Mouse (Mus musculus): ENCODE measurements around the gene Dpf2. TPM values are rescaled to one million over a fixed set of nuclear protein-coding genes. Genes with fewer than 3 reads are reported as not detected.

Gene Dpf2
- total and polyA plus RNA-seq, 2 experiments from 2014 or later = 69.5 to 77.4 TPM

GRCm38 (mm10) chr19:5848032-5848825, 64.6 kb downstream of the Dpf2 start:
- H3K36me3 ChIP-seq (ENCODE audit: insufficient read depth, low read length) = peaks cover 17% of the 10 kb centered on the region; the same call in 1 of the 2 replicates
- ATAC-seq (no peak), DNase-seq (ENCODE audit: low spot score) (peak; percentile 63)
- H3K4me1 ChIP-seq (ENCODE audit: insufficient read depth, low read length) = peaks cover 30% of the 10 kb centered on the region
- no peaks in the 10 kb centered on the region for H3K27me3 ChIP-seq (ENCODE audit: insufficient read depth, low read length)
- no peak for TF ChIP-seq CTCF (IDR thresholded peaks at IDR 0.05; ENCODE audit: low read depth)
- no peak overlapping the region for H3K4me3 ChIP-seq (ENCODE audit: low read length)
- no peaks in the 10 kb centered on the region for H3K9me3 ChIP-seq (ENCODE audit: low read length)
- H3K27ac ChIP-seq = peak overlapping the region; percentile 95
- 43% methylated on average over 14 of the region's 14 CpGs for WGBS
- H3K4me2 ChIP-seq (ENCODE audit: low read depth, low read length) = peak overlapping the region; percentile 60
- H3K9ac ChIP-seq (replicated peaks; ENCODE audit: low read length) = peak overlapping the region; percentile 40; the same call in 1 of the 2 replicates

GRCm38 (mm10) chr19:5847306-5847796, 65.5 kb downstream of the Dpf2 start:
- H3K4me2 ChIP-seq (ENCODE audit: low read depth, low read length) = peak overlapping the region; percentile 60
- H3K27ac ChIP-seq = peak overlapping the region; percentile 95
- 30% methylated on average over 4 of the region's 4 CpGs for WGBS
- H3K9me3 ChIP-seq (ENCODE audit: low read length) = no peaks in the 10 kb centered on the region
- peaks cover 35% of the 10 kb centered on the region for H3K4me1 ChIP-seq (ENCODE audit: insufficient read depth, low read length)
- peaks cover 9% of the 10 kb centered on the region; the same call in 1 of the 2 replicates for H3K36me3 ChIP-seq (ENCODE audit: insufficient read depth, low read length)
- DNase-seq (ENCODE audit: low spot score) (no peak), ATAC-seq (no peak)
- H3K9ac ChIP-seq (replicated peaks; ENCODE audit: low read length) = peak overlapping the region; percentile 40; the same call in 1 of the 2 replicates
- no peak for TF ChIP-seq CTCF (IDR thresholded peaks at IDR 0.05; ENCODE audit: low read depth)
- H3K4me3 ChIP-seq (ENCODE audit: low read length) = no peak overlapping the region
- H3K27me3 ChIP-seq (ENCODE audit: insufficient read depth, low read length) = no peaks in the 10 kb centered on the region

GRCm38 (mm10) chr19:5846557-5847305, 66.1 kb downstream of the Dpf2 start:
- Histone ChIP-seq H3K36me3 (ENCODE audit: insufficient read depth, low read length) (peaks cover 3% of the 10 kb centered on the region; the same call in 1 of the 2 replicates), H3K9me3 (ENCODE audit: low read length) (no peaks in the 10 kb centered on the region), H3K9ac (replicated peaks; ENCODE audit: low read length) (peak overlapping the region; percentile 40), H3K27ac (peak overlapping the region; percentile 95), H3K4me2 (ENCODE audit: low read depth, low read length) (peak overlapping the region; percentile 60), H3K4me3 (ENCODE audit: low read length) (peak overlapping the region; percentile 21), H3K27me3 (ENCODE audit: insufficient read depth, low read length) (no peaks in the 10 kb centered on the region), H3K4me1 (ENCODE audit: insufficient read depth, low read length) (peaks cover 38% of the 10 kb centered on the region)
- no peak for TF ChIP-seq CTCF (IDR thresholded peaks at IDR 0.05; ENCODE audit: low read depth)
- WGBS = 0% methylated on average over 16 of the region's 16 CpGs
- ATAC-seq = peak; percentile 92
- peak; percentile 93 for DNase-seq (ENCODE audit: low spot score)

Other genes starting within 250 kb of the Dpf2 start
Only the 30 nearest of the 31 such genes appear.
- 20.6 and 20.7 TPM in 2 replicates for gene Map3k11, start 224.3 kb downstream of the Dpf2 start, total RNA-seq (2014; rRNA removed)
- 10.0 and 10.7 TPM in 2 replicates for gene Map3k11, start 224.3 kb downstream of the Dpf2 start, polyA plus RNA-seq (2015; fragmentation: Nextera tagmentation; extraction: Ambion mirVana)
- 75.1 and 97.0 TPM in 2 replicates for gene Pcnx3, start 224.1 kb downstream of the Dpf2 start, total RNA-seq (2014; rRNA removed)
- gene Pcnx3, start 224.1 kb downstream of the Dpf2 start, polyA plus RNA-seq (2015; fragmentation: Nextera tagmentation; extraction: Ambion mirVana) = 16.8 and 17.2 TPM in 2 replicates
- gene Kcnk7, start 208.6 kb downstream of the Dpf2 start, total RNA-seq (2014; rRNA removed) = not detected in 2 replicates
- gene Kcnk7, start 208.6 kb downstream of the Dpf2 start, polyA plus RNA-seq (2015; fragmentation: Nextera tagmentation; extraction: Ambion mirVana) = 0.19 and 0.61 TPM in 2 replicates
- gene Ehbp1l1, start 186.7 kb downstream of the Dpf2 start, total RNA-seq (2014; rRNA removed) = 16.6 and 19.7 TPM in 2 replicates
- 40.0 and 43.0 TPM in 2 replicates for gene Ehbp1l1, start 186.7 kb downstream of the Dpf2 start, polyA plus RNA-seq (2015; fragmentation: Nextera tagmentation; extraction: Ambion mirVana)
- gene Fam89b, start 183.4 kb downstream of the Dpf2 start, total RNA-seq (2014; rRNA removed) = 177 and 188 TPM in 2 replicates
- gene Fam89b, start 183.4 kb downstream of the Dpf2 start, polyA plus RNA-seq (2015; fragmentation: Nextera tagmentation; extraction: Ambion mirVana) = 131 and 140 TPM in 2 replicates
- gene Ltbp3, start 172.1 kb downstream of the Dpf2 start, total RNA-seq (2014; rRNA removed) = 43.0 and 50.2 TPM in 2 replicates
- 14.0 and 14.4 TPM in 2 replicates for gene Ltbp3, start 172.1 kb downstream of the Dpf2 start, polyA plus RNA-seq (2015; fragmentation: Nextera tagmentation; extraction: Ambion mirVana)
- 84.1 and 96.6 TPM in 2 replicates for gene Scyl1, start 141.6 kb downstream of the Dpf2 start, total RNA-seq (2014; rRNA removed)
- gene Scyl1, start 141.6 kb downstream of the Dpf2 start, polyA plus RNA-seq (2015; fragmentation: Nextera tagmentation; extraction: Ambion mirVana) = 73.3 and 76.2 TPM in 2 replicates
- gene Frmd8, start 37.7 kb downstream of the Dpf2 start, total RNA-seq (2014; rRNA removed) = 19.8 and 43.2 TPM in 2 replicates
- gene Frmd8, start 37.7 kb downstream of the Dpf2 start, polyA plus RNA-seq (2015; fragmentation: Nextera tagmentation; extraction: Ambion mirVana) = 12.5 and 13.7 TPM in 2 replicates
- 2.1 and 6.0 TPM in 2 replicates for gene Slc25a45, start 35.2 kb downstream of the Dpf2 start, total RNA-seq (2014; rRNA removed)
- 1.8 and 2.8 TPM in 2 replicates for gene Slc25a45, start 35.2 kb downstream of the Dpf2 start, polyA plus RNA-seq (2015; fragmentation: Nextera tagmentation; extraction: Ambion mirVana)
- 7.5 and 10.1 TPM in 2 replicates for gene Tigd3, start 18.9 kb downstream of the Dpf2 start, total RNA-seq (2014; rRNA removed)
- 7.1 and 7.5 TPM in 2 replicates for gene Tigd3, start 18.9 kb downstream of the Dpf2 start, polyA plus RNA-seq (2015; fragmentation: Nextera tagmentation; extraction: Ambion mirVana)
- gene Cdc42ep2, start 11.8 kb upstream of the Dpf2 start, total RNA-seq (2014; rRNA removed) = 22.0 and 28.0 TPM in 2 replicates
- 17.4 and 18.0 TPM in 2 replicates for gene Cdc42ep2, start 11.8 kb upstream of the Dpf2 start, polyA plus RNA-seq (2015; fragmentation: Nextera tagmentation; extraction: Ambion mirVana)
- 23.4 and 28.9 TPM in 2 replicates for gene Pola2, start 51.2 kb upstream of the Dpf2 start, total RNA-seq (2014; rRNA removed)
- 19.5 and 21.5 TPM in 2 replicates for gene Pola2, start 51.2 kb upstream of the Dpf2 start, polyA plus RNA-seq (2015; fragmentation: Nextera tagmentation; extraction: Ambion mirVana)
- not detected in 2 replicates for gene Slc22a20, start 73.1 kb upstream of the Dpf2 start, total RNA-seq (2014; rRNA removed)
- not detected in 2 replicates for gene Slc22a20, start 73.1 kb upstream of the Dpf2 start, polyA plus RNA-seq (2015; fragmentation: Nextera tagmentation; extraction: Ambion mirVana)
- 13.6 and 15.7 TPM in 2 replicates for gene Capn1, start 102.9 kb upstream of the Dpf2 start, total RNA-seq (2014; rRNA removed)
- gene Capn1, start 102.9 kb upstream of the Dpf2 start, polyA plus RNA-seq (2015; fragmentation: Nextera tagmentation; extraction: Ambion mirVana) = 4.6 and 4.8 TPM in 2 replicates
- gene Syvn1, start 133.6 kb upstream of the Dpf2 start, total RNA-seq (2014; rRNA removed) = 27.6 and 34.1 TPM in 2 replicates
- gene Syvn1, start 133.6 kb upstream of the Dpf2 start, polyA plus RNA-seq (2015; fragmentation: Nextera tagmentation; extraction: Ambion mirVana) = 26.8 and 29.8 TPM in 2 replicates
- 34.4 and 36.2 TPM in 2 replicates for gene Mrpl49, start 144.8 kb upstream of the Dpf2 start, total RNA-seq (2014; rRNA removed)
- gene Mrpl49, start 144.8 kb upstream of the Dpf2 start, polyA plus RNA-seq (2015; fragmentation: Nextera tagmentation; extraction: Ambion mirVana) = 52.4 and 54.9 TPM in 2 replicates
- gene Fau, start 144.8 kb upstream of the Dpf2 start, total RNA-seq (2014; rRNA removed) = 558 and 787 TPM in 2 replicates
- gene Fau, start 144.8 kb upstream of the Dpf2 start, polyA plus RNA-seq (2015; fragmentation: Nextera tagmentation; extraction: Ambion mirVana) = 668 TPM in 2 replicates
- gene Znhit2, start 148.2 kb upstream of the Dpf2 start, total RNA-seq (2014; rRNA removed) = 76.0 and 97.3 TPM in 2 replicates
- 43.2 and 46.3 TPM in 2 replicates for gene Znhit2, start 148.2 kb upstream of the Dpf2 start, polyA plus RNA-seq (2015; fragmentation: Nextera tagmentation; extraction: Ambion mirVana)
- 122 and 123 TPM in 2 replicates for gene Tm7sf2, start 155.4 kb upstream of the Dpf2 start, total RNA-seq (2014; rRNA removed)
- gene Tm7sf2, start 155.4 kb upstream of the Dpf2 start, polyA plus RNA-seq (2015; fragmentation: Nextera tagmentation; extraction: Ambion mirVana) = 57.7 and 64.2 TPM in 2 replicates
- gene Vps51, start 164.2 kb upstream of the Dpf2 start, total RNA-seq (2014; rRNA removed) = 100.0 and 102 TPM in 2 replicates
- gene Vps51, start 164.2 kb upstream of the Dpf2 start, polyA plus RNA-seq (2015; fragmentation: Nextera tagmentation; extraction: Ambion mirVana) = 91.2 and 92.2 TPM in 2 replicates
- not detected in 2 replicates for gene Tmem262, start 167.0 kb upstream of the Dpf2 start, total RNA-seq (2014; rRNA removed)
- not detected in 2 replicates for gene Tmem262, start 167.0 kb upstream of the Dpf2 start, polyA plus RNA-seq (2015; fragmentation: Nextera tagmentation; extraction: Ambion mirVana)
- 0.37 and 0.86 TPM in 2 replicates for gene Gm28374, start 169.2 kb upstream of the Dpf2 start, total RNA-seq (2014; rRNA removed)
- 0.24 and 1.1 TPM in 2 replicates for gene Gm28374, start 169.2 kb upstream of the Dpf2 start, polyA plus RNA-seq (2015; fragmentation: Nextera tagmentation; extraction: Ambion mirVana)
- 76.9 and 88.2 TPM in 2 replicates for gene Zfpl1, start 171.9 kb upstream of the Dpf2 start, total RNA-seq (2014; rRNA removed)
- gene Zfpl1, start 171.9 kb upstream of the Dpf2 start, polyA plus RNA-seq (2015; fragmentation: Nextera tagmentation; extraction: Ambion mirVana) = 83.9 and 88.2 TPM in 2 replicates
- 6.3 and 7.4 TPM in 2 replicates for gene Cdca5, start 172.0 kb upstream of the Dpf2 start, total RNA-seq (2014; rRNA removed)
- 6.1 and 7.4 TPM in 2 replicates for gene Cdca5, start 172.0 kb upstream of the Dpf2 start, polyA plus RNA-seq (2015; fragmentation: Nextera tagmentation; extraction: Ambion mirVana)
- gene AC131692.1, start 181.4 kb upstream of the Dpf2 start, total RNA-seq (2014; rRNA removed) = not detected in 2 replicates
- not detected in 2 replicates for gene AC131692.1, start 181.4 kb upstream of the Dpf2 start, polyA plus RNA-seq (2015; fragmentation: Nextera tagmentation; extraction: Ambion mirVana)
- 0.40 and 0.89 TPM in 2 replicates for gene Naaladl1, start 192.8 kb upstream of the Dpf2 start, total RNA-seq (2014; rRNA removed)
- 0.36 and 0.43 TPM in 2 replicates for gene Naaladl1, start 192.8 kb upstream of the Dpf2 start, polyA plus RNA-seq (2015; fragmentation: Nextera tagmentation; extraction: Ambion mirVana)
- gene Sac3d1, start 205.6 kb upstream of the Dpf2 start, total RNA-seq (2014; rRNA removed) = 91.0 and 91.5 TPM in 2 replicates
- gene Sac3d1, start 205.6 kb upstream of the Dpf2 start, polyA plus RNA-seq (2015; fragmentation: Nextera tagmentation; extraction: Ambion mirVana) = 50.5 and 51.9 TPM in 2 replicates
- 71.4 and 84.4 TPM in 2 replicates for gene Snx15, start 215.3 kb upstream of the Dpf2 start, total RNA-seq (2014; rRNA removed)
- gene Snx15, start 215.3 kb upstream of the Dpf2 start, polyA plus RNA-seq (2015; fragmentation: Nextera tagmentation; extraction: Ambion mirVana) = 60.9 and 62.7 TPM in 2 replicates
- gene Batf2, start 228.0 kb upstream of the Dpf2 start, total RNA-seq (2014; rRNA removed) = not detected in 2 replicates
- 0.21 and 0.23 TPM in 2 replicates for gene Batf2, start 228.0 kb upstream of the Dpf2 start, polyA plus RNA-seq (2015; fragmentation: Nextera tagmentation; extraction: Ambion mirVana)
- gene Arl2, start 228.5 kb upstream of the Dpf2 start, total RNA-seq (2014; rRNA removed) = 112 and 123 TPM in 2 replicates
- 151 and 155 TPM in 2 replicates for gene Arl2, start 228.5 kb upstream of the Dpf2 start, polyA plus RNA-seq (2015; fragmentation: Nextera tagmentation; extraction: Ambion mirVana)